Mouse (Mus musculus) heart, postnatal 0 days (tissue): Measurements from ENCODE around the gene Hoxc9.

Experiments used
- CTCF ChIP-seq: IDR thresholded peaks from 2 replicates; pipeline ENCODE4 v1.5.1; 2016; ENCODE audit warnings: antibody characterized with exemption, control low read depth, low read depth
- EP300 ChIP-seq: IDR thresholded peaks from 2 replicates; pipeline ENCODE4 v1.6.1; 2016; ENCODE audit warnings: antibody characterized with exemption, low read depth

- no peak for TF ChIP-seq CTCF
- no peak for TF ChIP-seq EP300
These were observed 22.7 kb upstream of the Hoxc9 start for GRCm38 (mm10) chr15:102953561-102953960.
